Mouse (Mus musculus) limb, embryonic 15.5 days (tissue): ENCODE results near the gene Lrrc73. TPM values are rescaled to one million over a fixed set of nuclear protein-coding genes. Genes with fewer than 3 reads are reported as not detected.
A peak's percentile ranks its signal among the peaks of the same experiment; 100 is the strongest.

Source experiments
- ATAC-seq: fragments of 200-750 bp; cut with Nextera tagmentation; 2 replicates; pipeline ENCODE4 v1.8.0; 2017; ENCODE audit warnings: low read depth, moderate TSS enrichment; ENCODE audit not compliant: insufficient number of reproducible peaks, low FRiP score, low TSS enrichment
- H3K27ac ChIP-seq: fragments of 300-500 bp; sonication (generic); 2 replicates; pipeline ENCODE4 v1.5.1; 2015; ENCODE audit warnings: moderate library complexity, mild to moderate bottlenecking, inconsistent platforms
- H3K27me3 ChIP-seq: fragments of 300-500 bp; sonication (generic); 2 replicates; pipeline ENCODE4 v1.6.1; 2015; ENCODE audit warnings: inconsistent platforms
- H3K36me3 ChIP-seq: fragments of 300-500 bp; sonication (generic); 2 replicates; pipeline ENCODE4 v1.6.1; 2015; ENCODE audit warnings: inconsistent platforms
- H3K4me1 ChIP-seq: fragments of 300-500 bp; sonication (generic); 2 replicates; pipeline ENCODE4 v1.6.1; 2015; ENCODE audit warnings: inconsistent platforms
- H3K4me2 ChIP-seq: fragments of 300-500 bp; sonication (generic); 2 replicates; pipeline ENCODE4 v1.6.1; 2015; ENCODE audit warnings: mild to moderate bottlenecking, inconsistent platforms
- H3K4me3 ChIP-seq: fragments of 300-500 bp; sonication (generic); 2 replicates; pipeline ENCODE4 v1.5.1; 2015; ENCODE audit warnings: mild to moderate bottlenecking, inconsistent platforms
- H3K9ac ChIP-seq: fragments of 300-500 bp; sonication (generic); 2 replicates; pipeline ENCODE4 v1.6.1; 2015; ENCODE audit warnings: inconsistent platforms
- H3K9me3 ChIP-seq: fragments of 300-500 bp; sonication (generic); 2 replicates; pipeline ENCODE4 v1.6.1; 2016; ENCODE audit warnings: inconsistent platforms
- WGBS: fragments of 180-500 bp; shearing (Covaris S2); methylation state at CpG from one replicate; pipeline ENCODE4 v1.1.7; 2015; 5-methylcytosine and 5-hydroxymethylcytosine counted together
- polyA plus RNA-seq: library from polyadenylated mRNA; unstranded; fragments of >200 nt; fragmentation: Nextera tagmentation; extraction: Ambion mirVana; gene quantifications from 2 replicates; pipeline ENCODE4 v1.2.1, GENCODE M21; 2015

Gene Lrrc73
- polyA plus RNA-seq, result 1.3 and 1.4 TPM in 2 replicates

GRCm38 (mm10) chr17:46253452-46254084 lies at the start of gene Lrrc73:
Gene Lrrc73 (plus strand): TSS chr17:46253531.
- Histone ChIP-seq H3K27ac (no peak within 1 kb of the TSS), H3K4me2 (peak within 1 kb of the TSS; percentile 100), H3K36me3 (peaks cover 58% of the 10 kb centered on the region), H3K4me3 (peak within 1 kb of the TSS; percentile 68), H3K9ac (peak within 1 kb of the TSS; percentile 57; the same call in 1 of the 2 replicates), H3K4me1 (peaks cover 30% of the 10 kb centered on the region), H3K27me3 (peaks cover 18% of the 10 kb centered on the region), H3K9me3 (no peaks in the 10 kb centered on the region)
- ATAC-seq, result peak; percentile 72; the same call in 1 of the 2 replicates
- WGBS, result 2% methylated on average over 43 of the region's 48 CpGs

GRCm38 (mm10) chr17:46206676-46207075 lies 46.7 kb upstream of the Lrrc73 start:
- Histone ChIP-seq H3K9ac (no peak overlapping the region), H3K36me3 (peaks cover 66% of the 10 kb centered on the region), H3K4me3 (no peak overlapping the region), H3K9me3 (no peaks in the 10 kb centered on the region), H3K4me2 (no peak overlapping the region), H3K4me1 (peaks cover 14% of the 10 kb centered on the region), H3K27me3 (no peaks in the 10 kb centered on the region), H3K27ac (no peak overlapping the region)
- no peak for ATAC-seq

- no peak overlapping the region for H3K4me3 ChIP-seq
- no peak overlapping the region for H3K27ac ChIP-seq
- no peaks in the 10 kb centered on the region for H3K9me3 ChIP-seq
- H3K27me3 ChIP-seq, result no peaks in the 10 kb centered on the region
- WGBS, result 80% methylated on average over 3 of the region's 3 CpGs
- ATAC-seq, result no peak
- peaks cover 92% of the 10 kb centered on the region for H3K36me3 ChIP-seq
- H3K4me2 ChIP-seq, result no peak overlapping the region
- no peaks in the 10 kb centered on the region for H3K4me1 ChIP-seq
- no peak overlapping the region for H3K9ac ChIP-seq
These were observed 42.8 kb upstream of the Lrrc73 start for GRCm38 (mm10) chr17:46210550-46210949.

GRCm38 (mm10) chr17:46221601-46222000 lies 31.7 kb upstream of the Lrrc73 start:
- H3K36me3 ChIP-seq, result peaks cover 97% of the 10 kb centered on the region
- H3K27ac ChIP-seq, result no peak overlapping the region
- no peaks in the 10 kb centered on the region for H3K9me3 ChIP-seq
- no peaks in the 10 kb centered on the region for H3K27me3 ChIP-seq
- no peaks in the 10 kb centered on the region for H3K4me1 ChIP-seq
- no peak overlapping the region for H3K9ac ChIP-seq
- H3K4me3 ChIP-seq, result no peak overlapping the region
- no peak for ATAC-seq
- H3K4me2 ChIP-seq, result no peak overlapping the region
- 88% methylated on average over 3 of the region's 3 CpGs for WGBS

- no peak for ATAC-seq
- no peaks in the 10 kb centered on the region for H3K4me1 ChIP-seq
- no peak overlapping the region for H3K9ac ChIP-seq
- no peaks in the 10 kb centered on the region for H3K27me3 ChIP-seq
- 51% methylated on average over 7 of the region's 7 CpGs for WGBS
- H3K27ac ChIP-seq, result no peak overlapping the region
- no peak overlapping the region for H3K4me2 ChIP-seq
- no peak overlapping the region for H3K4me3 ChIP-seq
- peaks cover 90% of the 10 kb centered on the region for H3K36me3 ChIP-seq
- H3K9me3 ChIP-seq, result no peaks in the 10 kb centered on the region
These were observed 25.8 kb upstream of the Lrrc73 start for GRCm38 (mm10) chr17:46227576-46227975.

GRCm38 (mm10) chr17:46236067-46236466 lies 17.3 kb upstream of the Lrrc73 start:
- WGBS, result 89% methylated on average over 1 of the region's 1 CpGs
- H3K36me3 ChIP-seq, result peaks cover 81% of the 10 kb centered on the region
- H3K4me3 ChIP-seq, result no peak overlapping the region
- H3K4me2 ChIP-seq, result no peak overlapping the region
- H3K9ac ChIP-seq, result no peak overlapping the region
- no peak overlapping the region for H3K27ac ChIP-seq
- ATAC-seq, result no peak
- H3K27me3 ChIP-seq, result no peaks in the 10 kb centered on the region
- H3K9me3 ChIP-seq, result no peaks in the 10 kb centered on the region
- H3K4me1 ChIP-seq, result no peaks in the 10 kb centered on the region

GRCm38 (mm10) chr17:46237079-46237478 lies 16.3 kb upstream of the Lrrc73 start:
- Histone ChIP-seq H3K4me1 (no peaks in the 10 kb centered on the region), H3K9me3 (no peaks in the 10 kb centered on the region), H3K9ac (no peak overlapping the region), H3K27me3 (no peaks in the 10 kb centered on the region), H3K4me3 (no peak overlapping the region), H3K36me3 (peaks cover 84% of the 10 kb centered on the region), H3K4me2 (no peak overlapping the region), H3K27ac (no peak overlapping the region)
- WGBS, result 89% methylated on average over 6 of the region's 6 CpGs
- no peak for ATAC-seq

GRCm38 (mm10) chr17:46237480-46237879 lies 15.9 kb upstream of the Lrrc73 start:
- H3K36me3 ChIP-seq, result peaks cover 88% of the 10 kb centered on the region
- no peak overlapping the region for H3K4me3 ChIP-seq
- H3K4me2 ChIP-seq, result no peak overlapping the region
- no peaks in the 10 kb centered on the region for H3K27me3 ChIP-seq
- H3K9me3 ChIP-seq, result no peaks in the 10 kb centered on the region
- no peak overlapping the region for H3K9ac ChIP-seq
- H3K27ac ChIP-seq, result no peak overlapping the region
- 81% methylated on average over 5 of the region's 5 CpGs for WGBS
- no peaks in the 10 kb centered on the region for H3K4me1 ChIP-seq
- no peak for ATAC-seq

GRCm38 (mm10) chr17:46239516-46240114 lies 13.7 kb upstream of the Lrrc73 start:
- Histone ChIP-seq H3K27me3 (no peaks in the 10 kb centered on the region), H3K4me3 (no peak overlapping the region), H3K9ac (no peak overlapping the region), H3K4me2 (no peak overlapping the region), H3K4me1 (no peaks in the 10 kb centered on the region), H3K36me3 (peaks cover 92% of the 10 kb centered on the region), H3K27ac (no peak overlapping the region), H3K9me3 (no peaks in the 10 kb centered on the region)
- 90% methylated on average over 15 of the region's 15 CpGs for WGBS
- ATAC-seq, result no peak

- ATAC-seq, result no peak
- H3K9ac ChIP-seq, result no peak overlapping the region
- 63% methylated on average over 11 of the region's 11 CpGs for WGBS
These were observed 11.9 kb upstream of the Lrrc73 start for GRCm38 (mm10) chr17:46241471-46241870.

GRCm38 (mm10) chr17:46242274-46242673 lies 11.1 kb upstream of the Lrrc73 start:
- ATAC-seq, result no peak
- no peak overlapping the region for H3K4me2 ChIP-seq
- H3K4me1 ChIP-seq, result peaks cover 8% of the 10 kb centered on the region

More at GRCm38 (mm10) chr17:46241471-46241870, 11.9 kb upstream of the Lrrc73 start:
- H3K4me3 ChIP-seq, result no peak overlapping the region
- H3K36me3 ChIP-seq, result peaks cover 97% of the 10 kb centered on the region
- no peak overlapping the region for H3K27ac ChIP-seq
- no peaks in the 10 kb centered on the region for H3K4me1 ChIP-seq
- no peaks in the 10 kb centered on the region for H3K27me3 ChIP-seq
- no peaks in the 10 kb centered on the region for H3K9me3 ChIP-seq
- no peak overlapping the region for H3K4me2 ChIP-seq

GRCm38 (mm10) chr17:46242993-46243392 lies 10.3 kb upstream of the Lrrc73 start:
- H3K9me3 ChIP-seq, result no peaks in the 10 kb centered on the region
- H3K4me2 ChIP-seq, result no peak overlapping the region
- H3K27me3 ChIP-seq, result no peaks in the 10 kb centered on the region
- no peak overlapping the region for H3K4me3 ChIP-seq
- ATAC-seq, result no peak
- no peak overlapping the region for H3K27ac ChIP-seq
- H3K9ac ChIP-seq, result no peak overlapping the region
- 84% methylated on average over 4 of the region's 4 CpGs for WGBS
- peaks cover 8% of the 10 kb centered on the region for H3K4me1 ChIP-seq
- H3K36me3 ChIP-seq, result peaks cover 82% of the 10 kb centered on the region

More at GRCm38 (mm10) chr17:46242274-46242673, 11.1 kb upstream of the Lrrc73 start:
- no peak overlapping the region for H3K9ac ChIP-seq
- H3K27me3 ChIP-seq, result no peaks in the 10 kb centered on the region
- 86% methylated on average over 13 of the region's 13 CpGs for WGBS
- no peak overlapping the region for H3K27ac ChIP-seq
- no peak overlapping the region for H3K4me3 ChIP-seq
- no peaks in the 10 kb centered on the region for H3K9me3 ChIP-seq
- peaks cover 89% of the 10 kb centered on the region for H3K36me3 ChIP-seq
